Mouse (Mus musculus) ES-E14 (cell line): ENCODE results near the gene Cd209a. TPM values are rescaled to one million over a fixed set of nuclear protein-coding genes. Genes with fewer than 3 reads are reported as not detected.

ENCODE experiments used
- DNase-seq: peaks from one replicate; pipeline ENCODE4 v3.0.0-alpha.2; 2013; ENCODE audit warnings: low read depth, low spot score
- H3K27ac ChIP-seq: 2 replicates; pipeline ENCODE4 v1.5.1; 2012; ENCODE audit warnings: low read depth, mild to moderate bottlenecking, low read length, moderate library complexity, mixed read lengths; ENCODE audit not compliant: poor library complexity, insufficient read depth, severe bottlenecking
- H3K36me3 ChIP-seq: 2 replicates; pipeline ENCODE4 v1.6.1; 2012; ENCODE audit warnings: mild to moderate bottlenecking, low read length, moderate library complexity, mixed read lengths; ENCODE audit not compliant: control insufficient read depth, poor library complexity, insufficient read depth, severe bottlenecking
- H3K4me1 ChIP-seq, 2 experiments: fragments of 150-350 bp in 1 of 2; sonication (generic) in 1 of 2; 2 replicates each; pipeline ENCODE4 v1.6.1; 2012; ENCODE audit warnings: low read length in 2 of 2, mild to moderate bottlenecking in 1 of 2, mixed read lengths in 1 of 2; ENCODE audit not compliant: control insufficient read depth in 2 of 2, insufficient read depth in 2 of 2, poor library complexity in 1 of 2
- H3K4me3 ChIP-seq, 2 experiments: fragments of 150-350 bp in 1 of 2; sonication (generic) in 1 of 2; 2 replicates each; pipeline ENCODE4 v1.5.1; 2012; ENCODE audit warnings: low read length in 2 of 2, low read depth in 1 of 2, mild to moderate bottlenecking in 1 of 2, mixed read lengths in 1 of 2; ENCODE audit not compliant: insufficient read depth in 1 of 2, poor library complexity in 1 of 2, severe bottlenecking in 1 of 2
- H3K9ac ChIP-seq: 2 replicates; pipeline ENCODE4 v1.6.1; 2012; ENCODE audit warnings: low read depth, mild to moderate bottlenecking, low read length, mixed read lengths; ENCODE audit not compliant: poor library complexity, insufficient read depth, severe bottlenecking
- H3K9me3 ChIP-seq: fragments of 150-350 bp; sonication (generic); 2 replicates; pipeline ENCODE4 v1.6.1; 2012; ENCODE audit warnings: low read depth, mild to moderate bottlenecking, low read length; ENCODE audit not compliant: control insufficient read depth, insufficient read depth
- CHD2 ChIP-seq: IDR thresholded peaks from 2 replicates; pipeline ENCODE4 v1.6.1; 2014; ENCODE audit warnings: mild to moderate bottlenecking, low read depth, low read length, inconsistent platforms
- HCFC1 ChIP-seq: IDR thresholded peaks from 2 replicates; pipeline ENCODE4 v1.6.1; 2012; ENCODE audit warnings: low read length, inconsistent platforms, borderline replicate concordance; ENCODE audit not compliant: insufficient read depth
- MAFK ChIP-seq: IDR thresholded peaks from 2 replicates; pipeline ENCODE4 v1.6.1; 2014; ENCODE audit warnings: mild to moderate bottlenecking, low read depth, low read length, inconsistent platforms; ENCODE audit not compliant: insufficient read depth
- ZC3H11A ChIP-seq: IDR thresholded peaks from 2 replicates; pipeline ENCODE4 v1.6.1; 2012; ENCODE audit warnings: low read depth, mild to moderate bottlenecking, inconsistent platforms, low read length, borderline replicate concordance
- ZNF384 ChIP-seq: IDR thresholded peaks from 2 replicates; pipeline ENCODE4 v1.6.1; 2012; ENCODE audit warnings: low read depth, low read length, inconsistent platforms
- in situ Hi-C, 2 experiments: fragments of 600-800 bp; cut with MboI; formaldehyde crosslinking; loops; one replicate each; pipeline ENCODE4 v1.15.1; 2025; ENCODE audit warnings: low sequenced_read_pairs in 2 of 2, inconsistent platforms in 1 of 2; ENCODE audit not compliant: unreplicated experiment in 2 of 2
- total RNA-seq: library from RNA; depleted of rRNA; stranded (reverse); fragments of 300-350 nt; gene quantifications from 2 replicates; pipeline ENCODE4 v1.2.3, GENCODE M21; 2012; rRNA removed

Gene Cd209a
- total RNA-seq, 1 experiment, result not detected

- in situ Hi-C loops, result no loop called here
- no peak for DNase-seq
- no peak within 1 kb of the TSS for H3K4me3 ChIP-seq
- H3K9me3 ChIP-seq, result peaks cover 11% of the 10 kb centered on the region
- no peak within 1 kb of the TSS for H3K27ac ChIP-seq
- H3K4me1 ChIP-seq, result no peaks in the 10 kb centered on the region
- no peaks in the 10 kb centered on the region for H3K36me3 ChIP-seq
- H3K9ac ChIP-seq, result no peak within 1 kb of the TSS
- TF ChIP-seq ZC3H11A, result no peak
- TF ChIP-seq HCFC1, result no peak
- TF ChIP-seq CHD2, result no peak
- TF ChIP-seq ZNF384, result no peak
- no peak for TF ChIP-seq MAFK
Measured at GRCm38 (mm10) chr8:3694121-3694520, 54.7 kb downstream of the Cd209a start, which contains the start of gene Fcer2a. TSS of gene Fcer2a (minus strand) at chr8:3694175.

Other genes starting within 250 kb of the Cd209a start
- gene Mcoln1, start 248.5 kb downstream of the Cd209a start, total RNA-seq, result 48.6 and 79.9 TPM in 2 replicates
- gene Pnpla6, start 233.6 kb downstream of the Cd209a start, total RNA-seq, result 125 and 201 TPM in 2 replicates
- gene C330021F23Rik, start 181.0 kb downstream of the Cd209a start, total RNA-seq, result 4.5 and 4.6 TPM in 2 replicates
- gene Camsap3, start 161.7 kb downstream of the Cd209a start, total RNA-seq, result 22.4 and 36.8 TPM in 2 replicates
- gene Xab2, start 127.7 kb downstream of the Cd209a start, total RNA-seq, result 76.0 and 78.9 TPM in 2 replicates
- gene Pet100, start 127.4 kb downstream of the Cd209a start, total RNA-seq, result 97.6 and 110 TPM in 2 replicates
- 0.79 and 0.89 TPM in 2 replicates for gene Pcp2, start 123.4 kb downstream of the Cd209a start, total RNA-seq
- 38.5 and 50.5 TPM in 2 replicates for gene Stxbp2, start 118.0 kb downstream of the Cd209a start, total RNA-seq
- 0.45 and 0.74 TPM in 2 replicates for gene Retn, start 93.2 kb downstream of the Cd209a start, total RNA-seq
- gene Mcemp1, start 83.2 kb downstream of the Cd209a start, total RNA-seq, result 0.22 and 0.32 TPM in 2 replicates
- 11.6 TPM in 2 replicates for gene Fcor, start 76.6 kb downstream of the Cd209a start, total RNA-seq
- 20.4 and 29.0 TPM in 2 replicates for gene Trappc5, start 72.7 kb downstream of the Cd209a start, total RNA-seq
- 0.16 and 0.18 TPM in 2 replicates for gene Fcer2a, start 54.8 kb downstream of the Cd209a start, total RNA-seq
- gene Clec4g, start 28.3 kb downstream of the Cd209a start, total RNA-seq, result not detected in 2 replicates
- gene Cd209e, start 105.3 kb upstream of the Cd209a start, total RNA-seq, result 0.13 TPM in 1 of 2 replicates, not detected in the other
- not detected in 2 replicates for gene Cd209d, start 129.6 kb upstream of the Cd209a start, total RNA-seq
- not detected in 2 replicates for gene Cd209b, start 177.9 kb upstream of the Cd209a start, total RNA-seq
- gene Cd209c, start 205.8 kb upstream of the Cd209a start, total RNA-seq, result 0.74 and 1.7 TPM in 2 replicates